Comparison of ENCODE assay signal across 8 mouse cellular contexts in genomic region chr14:123513376-123514141, GRCm38 (mm10).
DNase-seq lines count a peak whose midpoint lies in the region; ATAC-seq and TF ChIP-seq lines count a peak whose summit lies in the region.

No protein-coding gene starts in this region.

- no peaks in the 10 kb centered on the region for H3K4me1 ChIP-seq in lung, embryonic 16.5 days (replicated peaks; ENCODE audit: control insufficient read depth, insufficient read depth, low read length)
- H3K4me1 ChIP-seq in forebrain, postnatal 0 days (ENCODE audit: insufficient read depth): peaks cover 5% of the 10 kb centered on the region; the same call in 1 of the 2 replicates
- peaks cover 12% of the 10 kb centered on the region; the same call in 1 of the 2 replicates for H3K4me1 ChIP-seq in neural tube, embryonic 14.5 days (ENCODE audit: control insufficient read depth, insufficient read depth, low read length)

- H3K9me3 ChIP-seq in lung, embryonic 16.5 days (ENCODE audit: control insufficient read depth, low read length): no peaks in the 10 kb centered on the region
- H3K9me3 ChIP-seq in forebrain, postnatal 0 days (ENCODE audit: low read length): no peaks in the 10 kb centered on the region
- no peaks in the 10 kb centered on the region for H3K9me3 ChIP-seq in neural tube, embryonic 14.5 days (ENCODE audit: control insufficient read depth, low read length)

- 32% methylated on average over 8 of the region's 8 CpGs for WGBS in lung, embryonic 16.5 days
- 5% methylated on average over 8 of the region's 8 CpGs for WGBS in forebrain, postnatal 0 days
- WGBS in neural tube, embryonic 14.5 days: 16% methylated on average over 8 of the region's 8 CpGs

- DNase-seq in lung, postnatal 25 days (ENCODE audit: low spot score): no peak
- DNase-seq in forebrain, postnatal 0 days: peak; percentile 87
- DNase-seq in left cerebral cortex, adult 2 months (ENCODE audit: extremely low spot score in 1 of 2, low spot score in 2 of 2): peak in 1 of 2 experiments; percentile 50
- DNase-seq in heart, postnatal 25 days (ENCODE audit: low spot score): no peak

- no peak for TF ChIP-seq CTCF in forebrain, postnatal 0 days (IDR thresholded peaks at IDR 0.05; ENCODE audit: low read depth)
- no peak for TF ChIP-seq CTCF in left cerebral cortex, adult 2 months (IDR thresholded peaks at IDR 0.05)

- no peaks in the 10 kb centered on the region for H3K27me3 ChIP-seq in lung, embryonic 16.5 days (ENCODE audit: control insufficient read depth, insufficient read depth, low read depth, low read length)
- no peaks in the 10 kb centered on the region for H3K27me3 ChIP-seq in forebrain, postnatal 0 days (ENCODE audit: insufficient read depth, low read length)
- no peaks in the 10 kb centered on the region for H3K27me3 ChIP-seq in neural tube, embryonic 14.5 days (ENCODE audit: control insufficient read depth, insufficient read depth, low read length)

- intact Hi-C loops in left cerebral cortex, adult 2 months (cut with DNase I): no loop called here
- intact Hi-C loops in heart, postnatal 25 days (cut with DNase I): no loop called here

- H3K27ac ChIP-seq in lung, embryonic 16.5 days (ENCODE audit: low read length): no peak overlapping the region
- H3K27ac ChIP-seq in forebrain, postnatal 0 days (ENCODE audit: low read depth, low read length): peak overlapping the region; percentile 73
- H3K27ac ChIP-seq in left cerebral cortex, adult 2 months: peak overlapping the region; percentile 3; the same call in 1 of the 2 replicates
- peak overlapping the region; percentile 66; the same call in 1 of the 2 replicates for H3K27ac ChIP-seq in neural tube, embryonic 14.5 days (ENCODE audit: low read depth, low read length)

- H3K9ac ChIP-seq in lung, embryonic 16.5 days (ENCODE audit: low read length): no peak overlapping the region
- H3K9ac ChIP-seq in forebrain, postnatal 0 days: no peak overlapping the region
- no peak overlapping the region for H3K9ac ChIP-seq in neural tube, embryonic 14.5 days (replicated peaks; ENCODE audit: low read depth, low read length)

- no peak overlapping the region for H3K4me3 ChIP-seq in lung, embryonic 16.5 days (ENCODE audit: low read length)
- H3K4me3 ChIP-seq in forebrain, postnatal 0 days (ENCODE audit: low read depth, low read length): no peak overlapping the region
- H3K4me3 ChIP-seq in left cerebral cortex, adult 2 months: no peak overlapping the region
- no peak overlapping the region for H3K4me3 ChIP-seq in neural tube, embryonic 14.5 days (ENCODE audit: low read depth, low read length)

- peak; percentile 88 for ATAC-seq in lung, embryonic 16.5 days (ENCODE audit: low read depth)
- ATAC-seq in forebrain, postnatal 0 days: peak; percentile 100
- ATAC-seq in neural tube, embryonic 14.5 days (ENCODE audit: low read depth): peak; percentile 99
- ATAC-seq in granulocyte monocyte progenitor cell, adult 5-6 weeks (replicated peaks; ENCODE audit: poor library complexity, severe bottlenecking): no peak
- no peak for ATAC-seq in megakaryocyte, adult 5-6 weeks (ENCODE audit: poor library complexity, severe bottlenecking)

- no peak overlapping the region for H3K4me2 ChIP-seq in lung, embryonic 16.5 days (ENCODE audit: low read depth, low read length)
- H3K4me2 ChIP-seq in forebrain, postnatal 0 days (ENCODE audit: low read depth): no peak overlapping the region
- peak overlapping the region; percentile 14; the same call in 1 of the 2 replicates for H3K4me2 ChIP-seq in neural tube, embryonic 14.5 days (ENCODE audit: low read depth, low read length)

- no peaks in the 10 kb centered on the region for H3K36me3 ChIP-seq in lung, embryonic 16.5 days (ENCODE audit: control insufficient read depth, insufficient read depth, low read length)
- no peaks in the 10 kb centered on the region for H3K36me3 ChIP-seq in forebrain, postnatal 0 days (ENCODE audit: insufficient read depth)
- no peaks in the 10 kb centered on the region for H3K36me3 ChIP-seq in neural tube, embryonic 14.5 days (ENCODE audit: control insufficient read depth, insufficient read depth, low read length)

Comparison
In these comparisons a context has a peak if more than half of its experiments do, and no peak if none do; other contexts are left out.
1. ATAC-seq: peak in lung, embryonic 16.5 days (single experiment), forebrain, postnatal 0 days (single experiment) and neural tube, embryonic 14.5 days (single experiment); none in granulocyte monocyte progenitor cell, adult 5-6 weeks (single experiment) and megakaryocyte, adult 5-6 weeks (single experiment).